Mouse (Mus musculus): Measurements from ENCODE around the gene Tmem243.

DNA sequence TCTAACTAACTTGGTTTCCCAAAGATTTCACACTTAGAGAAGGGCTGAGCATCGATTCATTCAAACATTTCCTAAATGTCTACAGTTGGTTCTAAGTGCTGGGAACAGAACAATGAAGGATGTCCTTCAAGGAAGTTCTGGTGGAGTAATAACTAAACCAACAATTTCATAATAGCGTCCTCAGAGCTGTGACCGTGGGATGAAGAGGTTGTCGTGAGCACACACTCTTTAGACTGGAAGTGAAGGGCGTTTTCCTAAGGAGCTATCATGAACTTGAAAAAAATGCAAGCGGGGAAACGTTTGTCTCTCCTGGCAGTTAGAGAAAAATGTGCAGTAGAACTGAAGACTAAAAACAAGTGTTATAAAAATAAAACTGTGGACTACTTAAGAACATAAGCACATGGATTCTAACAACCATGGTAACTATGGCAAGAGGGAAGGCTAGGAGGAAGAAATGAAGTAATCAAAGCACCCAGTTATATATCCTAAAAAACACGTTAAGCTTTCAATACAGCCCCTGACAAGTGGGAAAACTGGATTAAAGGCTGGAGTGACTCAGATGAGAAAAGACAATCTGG lies 48.9 kb downstream of the Tmem243 start:
- TF ChIP-seq MYC (IDR thresholded peaks at IDR 0.05; ENCODE audit: low read depth, low read length), result no peak
- TF ChIP-seq GATA1 (IDR thresholded peaks at IDR 0.05; ENCODE audit: low read depth, low read length), result no peak
- TF ChIP-seq ELF1 (IDR thresholded peaks at IDR 0.05; ENCODE audit: low read depth, low read length), result no peak
- TF ChIP-seq CTCF (IDR thresholded peaks at IDR 0.05 in 2 of 3, conservative IDR thresholded peaks at IDR 0.05 in 1 of 3; ENCODE audit: control insufficient read depth in 1 of 3, insufficient read depth in 1 of 3, low read depth in 2 of 3, low read length in 3 of 3, poor library complexity in 1 of 3, severe bottlenecking in 1 of 3), result no peak
